Mouse (Mus musculus): ENCODE measurements around the gene Cradd. TPM values are rescaled to one million over a fixed set of nuclear protein-coding genes. Genes with fewer than 3 reads are reported as not detected.

The Cradd gene
- total RNA-seq, 2 experiments from 2014 or later, result 6.4 to 8.4 TPM

DNA sequence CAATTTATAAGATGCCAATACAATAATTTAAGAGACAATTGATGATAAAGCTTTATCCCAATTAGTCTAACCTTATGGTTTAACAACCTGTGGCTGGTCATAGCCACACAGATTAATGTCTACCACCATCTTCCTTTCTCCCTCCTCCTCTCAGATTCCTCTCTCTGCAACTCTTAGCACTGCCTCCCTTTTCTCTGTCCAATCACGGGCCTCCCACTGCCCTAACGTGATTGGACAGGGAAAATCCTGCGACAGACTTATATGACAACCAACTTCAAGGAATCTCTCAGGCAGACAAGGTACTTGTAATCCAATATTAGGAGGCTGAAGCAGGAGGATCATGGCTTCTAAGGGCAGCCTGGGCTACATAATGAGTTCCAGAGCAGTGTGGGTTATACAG lies 8.7 kb upstream of the Cradd start:
- DNase-seq, result no peak

DNA sequence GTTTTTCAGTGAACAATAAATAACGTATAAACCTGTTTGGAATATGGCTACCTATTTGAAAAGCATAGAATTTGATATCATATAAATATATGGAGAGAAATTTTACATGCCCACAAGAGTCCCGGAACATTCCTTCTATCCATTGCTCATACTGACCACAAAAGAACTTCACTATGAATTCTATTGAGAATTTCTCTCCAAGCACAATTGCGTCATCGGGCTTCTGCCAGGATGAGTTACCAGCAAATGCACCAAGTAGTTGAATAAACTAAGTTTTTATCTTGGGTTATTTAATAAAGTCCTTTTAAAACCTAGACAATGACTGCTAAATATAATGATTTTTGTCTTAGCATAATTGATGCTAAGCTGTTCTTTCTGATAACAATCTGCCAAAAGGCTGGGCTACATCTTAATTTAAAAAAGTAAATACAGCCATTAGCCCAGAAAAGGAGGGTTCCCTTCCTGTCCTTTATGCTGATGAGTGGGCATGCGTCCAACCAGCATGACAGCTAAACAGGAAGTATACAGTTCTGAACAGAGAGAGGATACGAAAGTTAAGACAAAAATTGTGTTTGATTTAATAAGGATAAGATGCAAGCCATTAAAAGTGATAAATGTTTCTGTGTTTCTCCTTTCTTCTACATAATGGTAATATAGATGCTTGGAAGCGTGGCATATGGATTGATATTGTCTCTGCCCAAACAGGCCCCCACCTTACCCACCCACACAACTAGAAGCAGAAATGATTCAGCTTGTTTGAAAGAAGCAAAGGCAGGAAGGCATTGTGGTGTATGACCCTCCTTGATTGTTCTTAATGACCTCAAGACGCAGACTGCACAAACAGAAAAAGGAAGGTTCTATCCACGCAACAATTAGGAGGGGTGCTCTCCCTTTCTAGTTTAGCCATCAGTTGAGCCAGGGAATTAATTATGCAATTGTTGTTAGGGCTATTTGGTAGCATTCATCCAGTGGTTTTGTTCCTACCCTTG lies 6.7 kb upstream of the Cradd start:
- no peak for DNase-seq

DNA sequence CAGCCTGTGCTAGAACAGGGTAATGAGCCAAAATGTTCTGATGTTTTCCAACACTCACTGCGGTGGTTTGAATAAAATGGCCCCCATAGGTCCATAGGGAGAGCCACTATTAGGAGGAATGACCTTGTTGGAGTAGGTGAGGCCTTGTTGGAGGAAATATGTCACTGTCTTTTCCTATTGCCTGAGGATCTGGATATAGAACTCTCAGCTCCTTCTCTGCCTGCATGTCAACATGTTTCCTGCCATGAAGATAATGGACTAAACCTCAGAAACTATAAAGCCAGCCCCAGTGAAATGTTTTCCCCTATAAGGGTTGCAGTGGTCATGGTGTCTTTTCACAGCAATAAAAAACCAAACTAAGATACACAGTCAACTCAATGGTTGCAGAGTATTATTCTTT lies 6.0 kb upstream of the Cradd start:
- DNase-seq, result no peak

DNA sequence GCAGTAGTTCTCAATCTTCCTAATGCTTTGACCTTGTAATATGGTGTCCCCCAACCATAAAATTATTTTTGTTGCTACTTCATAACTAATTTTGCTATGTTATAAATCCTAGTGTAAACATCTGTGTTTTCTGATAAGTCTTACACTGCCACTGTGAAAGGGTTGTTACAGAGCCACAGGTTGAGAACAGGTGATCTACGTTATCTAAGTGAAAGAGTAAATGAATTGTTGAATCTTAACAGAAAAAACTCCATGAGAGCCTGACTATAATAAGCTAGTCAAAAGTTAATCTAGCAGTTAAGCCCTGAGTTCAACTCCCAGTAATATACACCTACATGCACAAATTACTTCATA lies 322 bp upstream of the Cradd start:
- DNase-seq, result no peak

DNA sequence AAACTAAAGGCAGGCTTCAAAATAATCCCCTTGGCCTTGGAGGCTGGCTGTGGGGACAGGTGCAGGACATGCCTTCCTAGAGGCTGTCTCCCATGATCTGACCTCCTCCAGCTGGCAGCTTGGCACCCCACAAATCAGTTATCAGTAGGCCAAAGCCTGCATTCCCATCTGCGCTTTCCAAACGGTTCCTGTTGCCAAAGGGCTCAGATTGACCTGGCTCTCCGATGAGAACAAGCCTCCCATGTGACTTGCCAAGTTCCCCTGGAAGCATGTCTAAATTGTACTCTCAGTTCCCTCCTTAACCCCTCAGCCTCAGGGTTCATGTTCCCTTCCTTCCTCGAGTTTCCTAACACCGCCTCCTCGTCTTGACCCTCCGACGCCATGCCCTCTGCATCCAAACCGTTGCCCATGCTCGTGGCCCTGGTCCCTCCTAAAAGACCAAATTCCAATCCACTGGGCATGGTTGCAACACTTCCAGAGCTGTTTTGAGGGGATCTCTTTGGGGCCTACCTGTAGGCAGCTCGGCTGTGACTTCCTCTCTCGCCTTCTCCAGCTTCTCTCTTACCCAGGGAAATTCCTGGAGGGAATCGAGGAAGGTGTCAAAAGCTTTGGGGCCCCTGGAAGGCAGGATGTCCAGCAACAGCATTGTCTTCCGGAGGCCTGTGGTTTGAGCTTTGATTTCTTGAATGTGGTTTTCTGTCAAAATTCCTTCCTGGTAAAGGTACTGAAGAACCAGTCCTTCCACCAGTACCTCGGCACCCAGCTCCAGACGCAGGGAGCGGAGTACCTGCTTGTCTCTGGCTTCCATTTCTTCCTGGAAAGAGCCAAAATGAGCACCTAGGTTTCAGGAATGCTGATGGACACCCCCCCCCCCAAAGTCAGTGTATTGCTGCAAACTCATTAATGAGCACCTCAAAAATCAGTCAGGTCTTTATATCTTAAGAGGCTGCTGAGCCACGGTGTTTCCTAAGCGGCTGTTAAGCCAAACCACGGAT lies 1.6 kb downstream of the Cradd start:
- peak; percentile 88 to 94 for DNase-seq

DNA sequence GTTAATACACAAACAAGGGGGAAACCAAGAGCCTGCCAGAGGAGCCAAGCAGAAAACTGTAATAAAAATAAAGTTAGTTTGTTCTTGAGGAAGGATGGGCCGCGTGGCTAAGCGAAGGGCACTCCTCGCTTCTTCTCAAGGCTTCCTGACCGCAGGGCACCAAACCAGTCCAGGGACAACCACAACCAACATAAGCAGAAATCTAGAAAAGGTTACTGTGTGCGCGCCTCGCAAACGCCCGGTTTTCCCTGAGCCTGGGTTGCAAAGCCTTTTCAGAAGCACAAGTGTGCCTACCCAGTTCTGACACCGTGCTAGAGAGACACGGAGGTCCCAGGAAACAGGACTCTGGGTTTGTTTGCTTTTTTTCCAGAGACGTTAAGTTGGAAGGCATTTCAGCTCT lies 4.9 kb downstream of the Cradd start:
- no peak for DNase-seq

DNA sequence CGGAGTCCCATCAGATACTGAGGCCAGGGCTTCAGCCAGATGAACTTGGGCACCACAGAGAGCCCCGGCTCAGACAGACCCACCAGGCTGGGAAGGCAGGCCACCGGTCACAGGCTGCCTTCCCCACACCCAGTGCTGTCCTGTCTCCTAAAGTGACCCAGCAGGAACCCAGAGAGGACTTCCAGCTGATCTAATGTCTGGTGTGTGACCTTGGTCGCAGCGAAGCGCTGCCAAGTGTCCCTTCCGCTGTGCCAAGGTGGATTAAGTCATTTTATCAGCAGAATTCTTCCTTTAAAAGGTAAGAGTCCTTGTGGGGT lies 5.6 kb downstream of the Cradd start:
- DNase-seq, result peak in 1 of 2 experiments; percentile 88

DNA sequence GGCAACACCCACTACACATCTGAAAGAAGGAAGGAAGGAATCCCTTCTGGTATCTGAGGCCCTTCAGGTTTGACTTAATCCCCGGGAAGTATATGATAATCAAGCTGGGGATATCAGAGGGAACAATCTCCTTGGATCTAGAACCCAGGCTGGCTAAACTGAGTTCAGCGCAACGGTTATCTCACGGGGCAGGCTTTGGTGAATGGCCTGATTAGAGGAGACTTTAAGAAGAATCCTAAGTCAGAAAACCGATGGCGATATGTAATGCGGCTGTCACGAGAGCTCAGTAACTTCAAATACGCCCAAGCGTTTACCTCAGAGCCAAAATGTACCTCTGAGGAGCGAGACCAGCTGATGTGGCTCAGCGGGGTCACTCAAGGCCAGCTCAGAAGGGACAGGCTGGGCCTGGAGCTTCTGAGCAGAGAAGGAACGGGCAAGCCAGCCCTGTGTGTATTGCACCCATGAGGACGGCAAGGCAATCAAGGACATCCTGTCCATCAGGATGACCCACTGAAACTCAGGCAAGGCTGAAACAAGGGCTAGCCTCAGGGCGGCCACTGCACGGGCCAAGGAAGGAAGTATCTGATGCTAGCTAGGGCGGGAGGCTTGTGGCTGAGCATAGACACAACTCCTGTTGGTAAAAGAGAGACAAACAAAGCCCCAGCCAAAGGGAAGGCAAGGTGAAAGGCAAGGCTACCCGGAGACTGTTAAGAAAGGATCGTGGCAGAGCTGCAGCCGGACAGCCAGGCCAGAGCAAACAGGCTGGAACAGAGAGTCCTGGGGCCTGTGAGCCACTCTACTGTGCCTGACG lies 6.1 kb downstream of the Cradd start:
- peak; percentile 82 to 84 for DNase-seq

DNA sequence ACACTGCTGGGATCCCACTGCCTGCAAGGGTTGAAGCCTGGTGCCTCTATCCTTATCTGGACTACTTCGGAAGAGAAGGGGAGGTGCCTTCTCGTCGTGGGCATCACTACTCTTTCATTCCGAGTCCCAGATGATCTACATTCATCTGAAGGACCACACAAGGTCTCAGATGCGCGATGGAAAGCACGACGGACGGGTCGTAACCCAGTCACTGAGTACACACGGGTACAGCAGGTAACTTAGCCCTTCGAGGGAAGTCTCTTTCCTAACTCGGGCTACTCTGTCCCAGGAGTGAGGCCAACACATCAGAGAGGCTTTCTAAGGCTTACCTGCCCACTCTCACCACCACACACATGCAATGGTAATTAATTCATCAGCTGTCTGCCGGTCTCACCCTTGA lies 6.8 kb downstream of the Cradd start:
- no peak for DNase-seq

DNA sequence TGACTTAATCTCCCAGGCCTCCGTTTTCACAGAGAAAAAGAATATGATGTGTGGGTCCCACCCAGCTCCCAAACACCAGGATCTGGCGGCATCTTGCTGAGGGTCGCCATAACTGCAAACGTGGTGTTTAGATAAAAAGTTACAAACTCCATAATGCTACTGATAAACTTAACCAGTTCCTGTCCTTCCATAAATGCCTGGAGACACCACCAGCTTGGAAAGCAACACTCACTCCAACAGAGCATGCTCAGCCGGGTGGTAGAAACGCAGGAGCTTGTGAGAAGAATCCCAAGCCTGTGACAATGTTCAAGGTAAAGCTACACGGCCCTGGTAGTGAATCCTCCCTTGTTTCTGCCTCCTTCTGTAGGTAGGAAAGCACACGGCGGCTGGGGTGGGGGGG lies 7.3 kb downstream of the Cradd start:
- DNase-seq, result no peak

DNA sequence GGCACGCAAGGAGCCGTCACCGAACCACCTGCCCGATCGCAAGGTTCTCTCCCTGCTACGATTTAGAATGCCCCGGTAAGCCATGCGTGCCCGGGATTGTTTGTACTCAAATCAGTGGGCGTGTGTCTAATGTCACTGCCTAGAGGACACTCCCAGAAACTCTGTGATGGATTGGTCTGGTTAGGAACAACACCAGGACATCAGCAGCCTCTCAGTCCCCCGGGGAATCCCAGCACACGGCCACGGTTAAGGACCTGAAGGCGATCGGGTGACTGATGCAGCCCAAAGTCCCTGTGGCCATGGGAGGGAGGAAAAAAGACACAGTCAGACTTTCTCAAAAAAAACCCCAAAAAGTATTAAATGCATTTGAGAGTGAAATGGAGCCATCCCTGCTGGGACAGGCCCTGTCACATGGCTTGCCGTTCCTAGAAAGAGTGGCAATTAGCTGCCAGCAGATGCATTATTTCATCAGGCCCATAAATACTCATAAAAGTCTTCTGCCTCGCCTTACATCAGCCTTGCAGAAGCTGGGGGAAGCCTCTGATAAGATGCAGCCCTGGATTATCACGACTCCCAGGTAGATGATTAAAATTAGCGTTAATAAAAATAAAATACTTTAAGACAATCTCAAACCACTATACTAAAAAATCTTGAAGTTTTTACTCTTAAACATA lies 8.0 kb downstream of the Cradd start:
- DNase-seq, result no peak

DNA sequence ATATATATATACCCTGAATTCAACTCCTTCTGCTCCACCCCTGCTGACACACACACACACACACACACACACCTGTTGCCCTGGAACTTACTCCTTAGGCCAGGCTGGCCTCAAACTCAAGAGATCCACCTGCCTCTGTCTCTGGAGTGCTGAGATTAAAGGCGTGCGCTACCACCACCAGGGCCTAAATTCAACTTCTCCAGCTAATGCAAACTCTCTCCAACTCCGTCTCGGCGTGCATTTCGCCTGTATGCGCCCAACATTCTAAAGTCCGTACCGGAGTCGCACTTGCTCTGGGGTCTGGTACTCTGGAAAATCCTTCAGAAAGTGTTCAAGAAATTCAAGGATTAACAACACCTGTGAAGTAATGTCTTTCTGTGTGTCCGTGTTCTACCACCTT lies 8.6 kb downstream of the Cradd start:
- no peak for DNase-seq

DNA sequence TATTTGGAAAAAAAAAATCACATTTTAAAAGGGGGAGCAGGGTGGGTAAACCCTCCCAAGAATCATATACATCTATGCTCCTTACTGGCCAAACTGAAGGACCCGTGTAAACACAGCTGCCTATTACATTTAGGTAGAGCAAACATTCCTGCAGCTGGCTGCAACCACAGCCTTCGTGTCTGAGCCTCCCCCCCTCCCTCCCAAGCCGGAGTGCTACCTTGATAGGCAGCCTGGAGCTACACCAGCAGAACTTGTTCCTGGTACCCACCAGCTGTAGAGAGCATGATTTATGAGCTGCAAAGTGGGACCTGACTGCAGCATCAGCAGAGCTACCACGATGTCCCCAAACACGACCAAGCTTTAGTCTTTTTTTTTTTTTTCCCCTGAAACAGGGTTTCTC lies 9.9 kb downstream of the Cradd start:
- no peak for DNase-seq

DNA sequence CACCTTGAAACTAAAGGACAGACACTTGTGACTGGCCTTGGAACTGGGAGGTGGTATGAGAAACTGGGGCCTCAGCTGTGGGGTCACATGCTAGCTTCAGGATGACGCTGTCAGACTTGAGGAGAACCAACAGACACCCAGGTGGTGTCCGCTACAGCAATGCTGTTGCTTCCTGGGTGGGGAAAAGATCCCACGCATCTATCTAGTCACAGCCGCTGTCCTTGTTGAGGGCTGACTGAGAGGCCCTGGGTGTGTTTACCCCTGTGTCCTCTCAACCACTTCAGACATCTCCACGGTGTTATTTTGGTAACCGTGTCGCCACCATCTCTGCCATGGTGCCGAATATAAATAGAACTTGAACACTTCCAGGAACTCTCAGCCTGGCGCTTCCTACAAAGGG lies 10.4 kb downstream of the Cradd start:
- peak in 1 of 2 experiments; percentile 76 for DNase-seq

DNA sequence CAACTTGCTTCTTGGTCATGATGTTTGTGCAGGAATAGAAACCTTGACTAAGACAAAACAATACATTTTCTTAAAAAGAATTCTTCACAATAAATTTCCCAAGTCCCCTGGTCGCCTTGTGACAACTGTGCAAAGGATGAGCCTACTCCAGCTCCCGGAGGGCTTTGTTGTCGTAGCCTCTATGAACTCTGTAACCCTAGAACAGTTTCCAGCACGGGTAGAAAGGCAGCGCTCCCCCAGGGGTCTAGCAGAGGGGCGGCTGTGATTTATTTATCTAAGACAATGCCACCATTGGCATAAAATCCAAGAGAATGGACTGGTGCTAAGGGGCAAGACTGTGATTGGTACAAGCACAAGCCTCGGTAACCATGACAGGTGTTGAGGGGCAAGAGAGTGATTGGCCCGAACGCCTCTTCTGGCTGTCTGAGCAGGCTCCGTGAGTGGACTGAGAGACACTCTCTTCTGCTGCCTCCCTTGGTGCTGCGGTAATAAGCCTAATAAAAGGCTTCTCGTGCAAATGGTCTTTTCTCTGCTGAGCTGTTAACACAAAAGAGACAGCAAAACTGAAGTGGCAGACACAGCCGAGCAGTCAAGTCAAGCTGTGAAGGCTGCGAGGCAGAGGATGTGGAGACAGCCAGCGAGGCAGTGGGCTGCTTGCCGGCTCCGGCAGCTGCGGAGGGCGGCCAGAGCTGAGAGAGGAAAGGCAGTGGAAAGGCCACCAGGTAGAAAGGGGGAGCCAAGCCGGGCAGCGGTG lies 13.1 kb downstream of the Cradd start:
- DNase-seq, result no peak

DNA sequence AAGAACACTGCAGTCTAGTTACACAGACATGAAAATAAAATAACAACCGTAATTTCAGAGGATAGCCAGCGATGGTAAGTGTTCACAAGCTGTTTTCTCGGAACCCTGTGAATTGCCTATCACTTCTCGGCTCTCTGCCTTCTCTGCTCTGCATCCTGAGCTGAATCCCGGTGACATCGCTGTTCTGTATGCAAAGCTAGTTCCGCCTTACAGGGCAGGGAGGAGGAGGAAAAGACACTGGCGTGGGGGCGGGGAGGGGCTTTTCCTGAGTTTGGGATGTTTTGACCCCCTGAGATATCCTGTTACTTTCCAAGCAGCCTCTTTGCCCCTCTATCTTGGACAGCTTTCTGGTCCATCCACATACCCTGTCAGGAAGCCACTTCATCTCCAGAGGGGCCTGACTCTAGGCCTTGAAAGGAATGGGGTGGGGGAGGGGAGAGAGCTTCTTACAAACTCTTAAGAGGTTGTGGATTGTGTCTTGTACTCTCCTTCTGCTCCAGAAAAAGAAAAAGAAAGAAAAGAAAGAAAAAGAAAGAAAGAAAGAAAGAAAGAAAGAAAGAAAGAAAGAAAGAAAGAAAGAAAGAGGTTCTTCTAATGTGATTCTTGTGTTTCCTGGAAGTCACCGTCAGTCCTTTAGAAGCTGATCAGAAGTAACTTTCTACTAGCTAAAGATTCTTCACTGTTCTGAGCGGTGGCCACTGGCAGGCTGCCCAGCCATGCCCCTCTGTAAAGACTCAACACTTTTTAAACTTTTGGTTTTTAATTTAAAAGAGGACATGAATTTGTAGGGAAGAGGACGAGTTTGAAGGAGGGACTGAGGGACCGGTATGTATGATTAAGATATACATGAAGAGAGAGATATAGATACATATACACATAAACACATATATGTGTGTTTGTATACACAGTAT lies 14.3 kb downstream of the Cradd start:
- DNase-seq, result no peak

DNA sequence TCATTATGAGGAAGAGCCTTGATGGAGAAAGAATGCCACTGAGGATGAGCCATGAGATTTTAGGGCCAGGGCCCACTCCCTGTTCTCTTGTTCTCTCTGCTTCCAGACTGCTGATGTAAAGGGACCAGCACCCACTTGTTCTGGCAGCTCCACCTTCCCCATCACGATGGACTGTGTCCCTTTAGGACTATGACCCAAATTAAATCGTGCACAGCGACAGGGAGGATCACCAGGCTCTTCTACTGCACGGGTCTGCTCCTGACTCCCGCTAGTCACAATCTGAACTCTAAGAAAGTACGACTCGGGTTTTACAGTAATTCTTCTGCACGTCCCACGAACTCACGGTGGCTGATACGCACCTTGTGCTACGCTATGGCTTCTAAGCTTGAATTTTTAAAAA lies 14.9 kb downstream of the Cradd start:
- no peak for DNase-seq

DNA sequence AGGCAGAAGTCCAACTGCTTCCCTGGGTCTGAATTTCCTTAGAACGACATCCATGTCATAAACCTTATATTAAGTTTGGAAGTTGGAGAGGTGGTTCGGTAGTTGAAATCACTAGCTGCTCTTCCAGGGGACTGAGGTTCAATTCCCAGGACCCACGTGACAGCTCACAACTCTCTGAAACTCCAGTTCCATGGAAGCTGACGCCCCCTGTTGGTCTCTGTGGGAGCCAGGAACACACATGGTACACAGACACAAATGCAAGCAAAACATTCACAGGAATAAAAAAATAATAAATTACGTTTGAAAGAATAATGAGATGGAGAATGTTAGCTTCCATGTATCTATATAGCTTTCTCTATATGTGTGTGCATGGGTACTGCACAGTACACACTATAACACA lies 16.0 kb downstream of the Cradd start:
- no peak for DNase-seq

DNA sequence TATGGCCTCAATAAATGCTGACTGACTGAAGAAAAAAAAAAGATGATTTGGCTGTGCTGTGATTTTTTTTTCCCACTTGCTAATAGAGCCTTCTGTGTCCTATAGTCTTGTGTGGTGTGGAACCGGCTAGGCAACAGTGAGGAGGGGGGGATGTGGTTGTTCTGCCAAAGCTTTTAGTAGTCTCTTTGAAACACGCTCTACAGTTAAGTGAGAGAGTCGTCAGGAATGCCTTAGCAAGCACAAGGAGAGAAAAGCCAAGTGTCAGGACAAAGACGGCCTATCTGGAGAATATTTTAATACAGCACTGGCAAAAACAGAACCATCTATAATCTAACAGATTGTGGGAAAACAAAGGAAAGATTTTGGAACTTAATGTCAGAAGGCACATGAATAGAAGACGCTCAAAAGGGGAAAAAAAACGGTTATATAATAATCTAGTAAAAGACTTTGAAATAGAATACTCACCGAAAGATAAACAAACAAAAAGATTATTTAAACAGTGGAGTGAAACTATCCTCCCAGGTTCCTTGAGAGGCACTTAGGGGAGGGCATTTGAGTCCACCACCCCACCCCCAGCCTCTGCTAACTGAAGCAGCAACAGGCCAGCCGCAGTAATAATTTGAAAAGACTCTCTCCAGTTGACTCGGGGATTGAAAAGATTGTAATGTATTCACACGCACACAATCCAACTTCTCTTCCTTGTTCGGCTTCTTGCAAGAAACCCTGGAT lies 16.9 kb downstream of the Cradd start:
- DNase-seq, result no peak
